Mouse (Mus musculus): Measurements from ENCODE around the gene Gm6525.

GRCm38 (mm10) chr3:84200559-84201420 is 26.9 kb downstream of the Gm6525 start:
- TF ChIP-seq CTCF (IDR thresholded peaks at IDR 0.05; ENCODE audit: extremely low read depth, insufficient read depth, insufficient read length, insufficient replicate concordance), result no peak
- no peak for TF ChIP-seq POLR2A (IDR thresholded peaks at IDR 0.05; ENCODE audit: low read depth, low read length)
